Mouse (Mus musculus): ENCODE results near the gene Dyrk1b. TPM values are rescaled to one million over a fixed set of nuclear protein-coding genes. Genes with fewer than 3 reads are reported as not detected.
"Not testable (repeated sequence)": the region's sequence is repeated elsewhere in the genome, so short reads cannot be mapped to it uniquely, and the experiment has no call there.

The Dyrk1b gene
- polyA plus RNA-seq, 1 experiment, result 26.8 TPM

GRCm38 (mm10) chr7:28214142-28214541 lies 34.9 kb downstream of the Dyrk1b start:
- Histone ChIP-seq H3K4me1 (ENCODE audit: control insufficient read depth, insufficient read depth, insufficient read length, low read length) (no peaks in the 10 kb centered on the region), H3K4me3 (ENCODE audit: insufficient read depth, low read depth, low read length) (no peak overlapping the region), H3K27ac (replicated peaks; ENCODE audit: low read depth, low read length) (no peak overlapping the region)

GRCm38 (mm10) chr7:28215950-28216349 lies 36.7 kb downstream of the Dyrk1b start:
- not testable (repeated sequence) for H3K4me3 ChIP-seq (ENCODE audit: insufficient read depth, low read depth, low read length); H3K27ac ChIP-seq (replicated peaks; ENCODE audit: low read depth, low read length); H3K4me1 ChIP-seq (ENCODE audit: control insufficient read depth, insufficient read depth, insufficient read length, low read length)

- H3K27ac ChIP-seq (replicated peaks; ENCODE audit: low read depth, low read length); H3K4me1 ChIP-seq (ENCODE audit: control insufficient read depth, insufficient read depth, insufficient read length, low read length); H3K4me3 ChIP-seq (ENCODE audit: insufficient read depth, low read depth, low read length): not testable (repeated sequence)
Observed at GRCm38 (mm10) chr7:28217811-28218210, 38.5 kb downstream of the Dyrk1b start.

DNA sequence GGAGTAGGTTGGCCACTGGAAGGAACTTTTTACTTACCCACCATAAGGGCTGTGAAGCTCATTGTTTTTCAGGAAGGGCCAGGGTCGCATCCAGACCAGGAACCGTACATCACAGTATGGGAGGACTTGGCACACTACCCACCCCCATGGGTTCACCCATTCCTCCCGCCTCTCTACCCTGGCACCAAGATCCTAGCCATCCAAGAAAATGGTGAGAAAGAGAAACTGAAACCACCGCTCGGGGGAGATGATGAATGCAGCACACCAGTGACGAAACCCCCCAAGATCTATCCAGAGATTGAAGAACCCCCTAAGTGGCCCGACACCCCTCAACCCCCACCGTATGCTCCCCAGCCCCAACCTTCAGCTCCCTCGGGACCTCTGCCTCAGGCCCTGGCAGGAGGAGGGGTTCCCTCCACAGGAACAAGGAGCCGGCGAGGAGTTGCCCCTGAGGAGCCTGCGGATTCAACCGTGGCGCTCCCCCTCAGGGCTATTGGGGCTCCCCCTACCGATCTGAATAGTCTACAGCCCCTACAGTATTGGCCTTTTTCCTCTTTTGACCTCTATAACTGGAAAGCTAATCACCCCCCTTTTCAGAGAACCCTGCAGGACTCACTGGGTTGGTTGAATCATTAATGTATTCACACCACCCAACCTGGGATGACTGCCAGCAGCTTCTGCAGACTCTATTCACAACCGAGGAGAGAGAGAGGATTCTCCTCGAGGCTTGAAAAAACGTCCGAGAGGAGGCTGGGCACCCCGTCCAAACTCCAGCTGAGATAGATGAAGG lies 39.9 kb downstream of the Dyrk1b start:
- not testable (repeated sequence) for H3K4me1 ChIP-seq (ENCODE audit: control insufficient read depth, insufficient read depth, insufficient read length, low read length); H3K4me3 ChIP-seq (ENCODE audit: insufficient read depth, low read depth, low read length); H3K27ac ChIP-seq (replicated peaks; ENCODE audit: low read depth, low read length)

DNA sequence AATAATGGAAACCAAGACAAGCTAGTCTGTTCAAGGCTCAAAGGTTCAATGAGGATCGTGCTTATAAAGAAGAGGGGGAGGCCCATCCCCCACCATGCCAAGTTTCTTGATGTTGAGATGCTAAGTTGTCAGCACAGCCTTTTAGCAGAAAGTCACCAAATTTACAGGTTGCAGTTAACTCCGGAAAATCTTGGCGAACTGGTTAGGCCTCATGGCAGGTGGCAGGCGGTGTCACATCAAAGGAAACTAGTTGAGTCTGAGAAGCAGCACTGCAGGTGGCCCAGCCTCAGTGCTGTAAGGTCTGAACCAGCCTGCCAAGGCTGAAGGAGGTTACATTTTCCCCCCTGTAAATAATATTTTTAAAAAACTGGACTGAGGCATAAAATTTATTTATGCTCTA lies 47.6 kb downstream of the Dyrk1b start:
- not testable (repeated sequence) for H3K4me3 ChIP-seq (ENCODE audit: insufficient read depth, low read depth, low read length); H3K27ac ChIP-seq (replicated peaks; ENCODE audit: low read depth, low read length); H3K4me1 ChIP-seq (ENCODE audit: control insufficient read depth, insufficient read depth, insufficient read length, low read length)

DNA sequence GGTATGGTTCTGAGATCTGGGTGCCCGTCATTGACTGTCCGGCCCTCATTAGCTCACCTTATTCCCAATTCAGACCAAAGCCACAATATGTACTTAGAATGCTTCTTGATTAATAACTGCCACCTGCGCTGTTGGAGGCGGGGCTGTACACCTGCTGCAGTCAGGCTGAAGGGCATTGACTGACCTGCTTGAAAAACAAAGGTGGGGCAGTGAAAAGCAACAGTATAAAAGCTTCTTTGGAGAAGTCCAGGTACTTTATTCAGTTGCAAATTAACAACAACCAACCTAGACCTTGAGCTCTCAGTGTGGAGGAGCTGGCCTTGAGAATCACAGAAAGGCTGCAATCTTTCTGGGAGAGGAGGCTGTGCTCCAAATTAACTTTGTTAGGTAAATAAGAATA lies 48.2 kb downstream of the Dyrk1b start:
- H3K4me1 ChIP-seq (ENCODE audit: control insufficient read depth, insufficient read depth, insufficient read length, low read length); H3K27ac ChIP-seq (replicated peaks; ENCODE audit: low read depth, low read length); H3K4me3 ChIP-seq (ENCODE audit: insufficient read depth, low read depth, low read length): not testable (repeated sequence)

Other genes with a start within 250 kb of the Dyrk1b start
- gene Zfp780b, start 200.3 kb upstream of the Dyrk1b start, polyA plus RNA-seq (2012; ENCODE audit: insufficient read depth, insufficient read length, missing spikeins), result 5.2 and 6.8 TPM in 2 replicates
- gene Zfp850, start 165.4 kb upstream of the Dyrk1b start, polyA plus RNA-seq (2012; ENCODE audit: insufficient read depth, insufficient read length, missing spikeins), result 0.21 TPM in 1 of 2 replicates, not detected in the other
- gene Psmc4, start 129.4 kb upstream of the Dyrk1b start, polyA plus RNA-seq (2012; ENCODE audit: insufficient read depth, insufficient read length, missing spikeins), result 114 and 122 TPM in 2 replicates
- not detected in 2 replicates for gene Fcgbp, start 108.2 kb upstream of the Dyrk1b start, polyA plus RNA-seq (2012; ENCODE audit: insufficient read depth, insufficient read length, missing spikeins)
- not detected in 2 replicates for gene 9530053A07Rik, start 50.0 kb upstream of the Dyrk1b start, polyA plus RNA-seq (2012; ENCODE audit: insufficient read depth, insufficient read length, missing spikeins)
- 19.9 and 25.7 TPM in 2 replicates for gene Fbl, start 9.8 kb upstream of the Dyrk1b start, polyA plus RNA-seq (2012; ENCODE audit: insufficient read depth, insufficient read length, missing spikeins)
- gene Eid2, start 88.4 kb downstream of the Dyrk1b start, polyA plus RNA-seq (2012; ENCODE audit: insufficient read depth, insufficient read length, missing spikeins), result 5.2 and 8.2 TPM in 2 replicates
- gene Eid2b, start 98.3 kb downstream of the Dyrk1b start, polyA plus RNA-seq (2012; ENCODE audit: insufficient read depth, insufficient read length, missing spikeins), result 5.6 and 9.0 TPM in 2 replicates
- not detected in 2 replicates for gene Selenov, start 111.7 kb downstream of the Dyrk1b start, polyA plus RNA-seq (2012; ENCODE audit: insufficient read depth, insufficient read length, missing spikeins)
- not detected in 2 replicates for gene Dll3, start 122.8 kb downstream of the Dyrk1b start, polyA plus RNA-seq (2012; ENCODE audit: insufficient read depth, insufficient read length, missing spikeins)
- gene Timm50, start 132.6 kb downstream of the Dyrk1b start, polyA plus RNA-seq (2012; ENCODE audit: insufficient read depth, insufficient read length, missing spikeins), result 99.5 and 124 TPM in 2 replicates
- gene Supt5, start 159.3 kb downstream of the Dyrk1b start, polyA plus RNA-seq (2012; ENCODE audit: insufficient read depth, insufficient read length, missing spikeins), result 25.7 and 30.4 TPM in 2 replicates
- 404 and 482 TPM in 2 replicates for gene Rps16, start 171.2 kb downstream of the Dyrk1b start, polyA plus RNA-seq (2012; ENCODE audit: insufficient read depth, insufficient read length, missing spikeins)
- gene Plekhg2, start 193.1 kb downstream of the Dyrk1b start, polyA plus RNA-seq (2012; ENCODE audit: insufficient read depth, insufficient read length, missing spikeins), result 3.1 and 3.5 TPM in 2 replicates
- 25.1 and 70.2 TPM in 2 replicates for gene Zfp36, start 200.8 kb downstream of the Dyrk1b start, polyA plus RNA-seq (2012; ENCODE audit: insufficient read depth, insufficient read length, missing spikeins)
- gene Med29, start 213.2 kb downstream of the Dyrk1b start, polyA plus RNA-seq (2012; ENCODE audit: insufficient read depth, insufficient read length, missing spikeins), result 18.4 and 20.2 TPM in 2 replicates
- gene Paf1, start 213.5 kb downstream of the Dyrk1b start, polyA plus RNA-seq (2012; ENCODE audit: insufficient read depth, insufficient read length, missing spikeins), result 50.4 and 62.6 TPM in 2 replicates

All from brown adipose tissue, adult 24 weeks (tissue).